Mouse (Mus musculus) MEL (cell line): Measurements from ENCODE around the gene Gipc2. TPM values are rescaled to one million over a fixed set of nuclear protein-coding genes. Genes with fewer than 3 reads are reported as not detected.
A peak's percentile ranks its signal among the peaks of the same experiment; 100 is the strongest.
"Not testable (repeated sequence)": the region's sequence is repeated elsewhere in the genome, so short reads cannot be mapped to it uniquely, and the experiment has no call there.

Source experiments
- DNase-seq: peaks from one replicate; pipeline ENCODE4 v3.0.0; 2011; ENCODE audit warnings: low read depth, low spot score
- H3K27ac ChIP-seq: 2 replicates; pipeline ENCODE4 v1.5.1; 2012; ENCODE audit warnings: low read depth, mild to moderate bottlenecking, control low read depth, low read length, moderate library complexity; ENCODE audit not compliant: control insufficient read depth
- H3K27me3 ChIP-seq, 2 experiments: fragments of 150-350 bp in 1 of 2; sonication (generic) in 1 of 2; 2 replicates each; pipeline ENCODE4 v1.6.1; 2012; ENCODE audit warnings: low read length in 2 of 2, mild to moderate bottlenecking in 2 of 2, improper control_type of control experiment in 1 of 2, moderate library complexity in 1 of 2; ENCODE audit not compliant: insufficient read depth in 2 of 2, control insufficient read depth in 1 of 2
- H3K36me3 ChIP-seq, 2 experiments: 2 replicates each; pipeline ENCODE4 v1.6.1; 2012 to 2014; ENCODE audit warnings: low read length in 2 of 2, improper control_type of control experiment in 1 of 2, inconsistent platforms in 1 of 2, mild to moderate bottlenecking in 1 of 2; ENCODE audit not compliant: insufficient read depth in 2 of 2, control insufficient read depth in 1 of 2
- H3K4me1 ChIP-seq, 2 experiments: fragments of 150-350 bp in 1 of 2; sonication (generic) in 1 of 2; 2 replicates each; pipeline ENCODE4 v1.6.1; 2012; ENCODE audit warnings: low read length in 2 of 2, improper control_type of control experiment in 1 of 2, mild to moderate bottlenecking in 1 of 2; ENCODE audit not compliant: insufficient read depth in 2 of 2, control insufficient read depth in 1 of 2
- H3K4me3 ChIP-seq, 2 experiments: fragments of 150-350 bp in 1 of 2; sonication (generic) in 1 of 2; 2 replicates each; pipeline ENCODE4 v1.5.1; 2012; ENCODE audit warnings: low read depth in 2 of 2, low read length in 2 of 2, mild to moderate bottlenecking in 2 of 2, moderate library complexity in 2 of 2, control low read depth in 1 of 2, improper control_type of control experiment in 1 of 2; ENCODE audit not compliant: control insufficient read depth in 1 of 2, insufficient read depth in 1 of 2
- H3K79me2 ChIP-seq: 2 replicates; pipeline ENCODE4 v1.6.1; 2012; ENCODE audit warnings: mild to moderate bottlenecking, low read length, moderate library complexity; ENCODE audit not compliant: control insufficient read depth, poor library complexity, insufficient read depth
- H3K9ac ChIP-seq: 2 replicates; pipeline ENCODE4 v1.6.1; 2012; ENCODE audit warnings: low read depth, mild to moderate bottlenecking, control low read depth, low read length, moderate library complexity; ENCODE audit not compliant: control insufficient read depth, poor library complexity, severe bottlenecking
- H3K9me3 ChIP-seq: fragments of 150-350 bp; sonication (generic); replicated peaks from 2 replicates; pipeline ENCODE4 v1.6.1; 2012; ENCODE audit warnings: mild to moderate bottlenecking, low read length, improper control_type of control experiment, moderate library complexity; ENCODE audit not compliant: insufficient read depth
- CHD1 ChIP-seq: IDR thresholded peaks from 2 replicates; pipeline ENCODE4 v1.6.1; 2012; ENCODE audit warnings: low read depth, mild to moderate bottlenecking, inconsistent platforms, low read length, improper control_type of control experiment
- CHD2 ChIP-seq: IDR thresholded peaks from 2 replicates; pipeline ENCODE4 v1.6.1; 2011; ENCODE audit warnings: low read length, improper control_type of control experiment
- ETS1 ChIP-seq: IDR thresholded peaks from 2 replicates; pipeline ENCODE4 v1.6.1; 2012; ENCODE audit warnings: low read depth, mild to moderate bottlenecking, inconsistent platforms, low read length, improper control_type of control experiment, moderate library complexity
- GATA1 ChIP-seq: IDR thresholded peaks from 2 replicates; pipeline ENCODE4 v1.6.1; 2011; ENCODE audit warnings: low read depth, low read length, improper control_type of control experiment
- HCFC1 ChIP-seq: IDR thresholded peaks from 2 replicates; pipeline ENCODE4 v1.6.1; 2012; ENCODE audit warnings: low read depth, mild to moderate bottlenecking, inconsistent platforms, low read length, improper control_type of control experiment, moderate library complexity
- MAFK ChIP-seq: IDR thresholded peaks from 2 replicates; pipeline ENCODE4 v1.6.1; 2011; ENCODE audit warnings: low read depth, mild to moderate bottlenecking, low read length, improper control_type of control experiment, borderline replicate concordance
- MAX ChIP-seq: IDR thresholded peaks from 2 replicates; pipeline ENCODE4 v1.6.1; 2011; ENCODE audit warnings: low read length, improper control_type of control experiment
- MAZ ChIP-seq: IDR thresholded peaks from 2 replicates; pipeline ENCODE4 v1.6.1; 2012; ENCODE audit warnings: low read depth, mild to moderate bottlenecking, inconsistent platforms, low read length, improper control_type of control experiment
- MXI1 ChIP-seq: IDR thresholded peaks from 2 replicates; pipeline ENCODE4 v1.6.1; 2011; ENCODE audit warnings: mild to moderate bottlenecking, low read depth, low read length, improper control_type of control experiment
- MYC ChIP-seq: IDR thresholded peaks from 2 replicates; pipeline ENCODE4 v1.6.1; 2011; ENCODE audit warnings: low read depth, mild to moderate bottlenecking, low read length, improper control_type of control experiment, moderate library complexity
- NELFE ChIP-seq: IDR thresholded peaks from 2 replicates; pipeline ENCODE4 v1.6.1; 2011; ENCODE audit warnings: low read depth, low read length, improper control_type of control experiment
- POLR2A ChIP-seq, 2 experiments: IDR thresholded peaks; 2 replicates each; pipeline ENCODE4 v1.6.1; 2011 to 2012; ENCODE audit warnings: low read length in 2 of 2, mild to moderate bottlenecking in 2 of 2, control low read depth in 1 of 2, improper control_type of control experiment in 1 of 2, low read depth in 1 of 2, moderate library complexity in 1 of 2; ENCODE audit not compliant: control insufficient read depth in 1 of 2, insufficient read depth in 1 of 2, poor library complexity in 1 of 2
- POLR2AphosphoS2 ChIP-seq: IDR thresholded peaks from 2 replicates; pipeline ENCODE4 v1.6.1; 2011; ENCODE audit warnings: low read length, improper control_type of control experiment
- POLR2AphosphoS5 ChIP-seq: IDR thresholded peaks from 2 replicates; pipeline ENCODE4 v1.6.1; 2012; ENCODE audit warnings: low read depth, borderline replicate concordance, mild to moderate bottlenecking, inconsistent platforms, low read length, moderate library complexity, mixed read lengths
- RAD21 ChIP-seq: IDR thresholded peaks from 2 replicates; pipeline ENCODE4 v1.6.1; 2011; ENCODE audit warnings: mild to moderate bottlenecking, low read depth, low read length, improper control_type of control experiment
- SIN3A ChIP-seq: IDR thresholded peaks from 2 replicates; pipeline ENCODE4 v1.6.1; 2012; ENCODE audit warnings: low read length, improper control_type of control experiment, inconsistent platforms
- SMC3 ChIP-seq: IDR thresholded peaks from 2 replicates; pipeline ENCODE4 v1.6.1; 2011; ENCODE audit warnings: low read depth, low read length, improper control_type of control experiment
- TBP ChIP-seq: IDR thresholded peaks from 2 replicates; pipeline ENCODE4 v1.8.0; 2011; ENCODE audit warnings: low read depth, low read length, improper control_type of control experiment
- TCF12 ChIP-seq: IDR thresholded peaks from 2 replicates; pipeline ENCODE4 v1.6.1; 2014; ENCODE audit warnings: low read depth, mild to moderate bottlenecking, inconsistent platforms, low read length, improper control_type of control experiment, moderate library complexity
- USF1 ChIP-seq: IDR thresholded peaks from 2 replicates; pipeline ENCODE4 v1.6.1; 2014; ENCODE audit warnings: low read depth, mild to moderate bottlenecking, inconsistent platforms, low read length, improper control_type of control experiment, moderate library complexity
- ZKSCAN1 ChIP-seq: IDR thresholded peaks from 2 replicates; pipeline ENCODE4 v1.6.1; 2012; ENCODE audit warnings: low read depth, mild to moderate bottlenecking, inconsistent platforms, low read length, improper control_type of control experiment, moderate library complexity
- ZMIZ1 ChIP-seq: IDR thresholded peaks from 2 replicates; pipeline ENCODE4 v1.6.1; 2012; ENCODE audit warnings: low read depth, mild to moderate bottlenecking, inconsistent platforms, low read length, improper control_type of control experiment, moderate library complexity
- ZNF384 ChIP-seq: IDR thresholded peaks from 2 replicates; pipeline ENCODE4 v1.6.1; 2012; ENCODE audit warnings: low read depth, mild to moderate bottlenecking, inconsistent platforms, low read length, improper control_type of control experiment
- polyA plus RNA-seq, 2 experiments: library from polyadenylated mRNA; stranded (reverse) in 1 of 2; unstranded in 1 of 2; fragments of >175 nt in 1 of 2; fragments of >200 nt in 1 of 2; gene quantifications; 2 replicates each; pipeline versions ENCODE4 v1.2.1 to v1.2.4; 2012; ENCODE audit warnings: low replicate concordance in 2 of 2, low read depth in 1 of 2; ENCODE audit not compliant: insufficient read length in 2 of 2, insufficient read depth in 1 of 2, missing spikeins in 1 of 2
- total RNA-seq: library from RNA; depleted of rRNA; stranded (reverse); fragments of 300-350 nt; gene quantifications from 2 replicates; pipeline ENCODE4 v1.2.3, GENCODE M21; 2012

The Gipc2 gene
- total and polyA plus RNA-seq, 3 experiments = 0.27 to 0.78 TPM; not detected in 1

DNA sequence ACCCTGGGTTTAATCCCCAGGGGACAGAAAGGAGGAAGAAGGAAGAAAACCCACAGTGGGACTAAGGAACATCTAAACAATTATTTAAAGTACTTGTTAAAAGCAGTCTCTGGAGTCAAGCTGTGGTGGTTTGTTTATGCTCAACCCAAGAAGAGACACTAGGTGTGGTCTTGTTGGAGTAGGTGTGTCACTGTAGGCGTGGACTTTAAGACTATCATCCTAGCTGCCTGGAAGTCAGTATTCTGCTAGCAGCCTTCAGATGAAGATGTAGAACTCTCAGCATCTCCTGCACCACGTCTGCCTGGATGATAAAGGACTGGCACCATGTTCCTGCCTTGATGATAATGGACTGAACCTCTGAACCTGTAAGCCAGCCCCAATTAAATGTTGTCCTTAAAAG is 31.2 kb upstream of the Gipc2 start:
- H3K4me1 ChIP-seq, H3K79me2 ChIP-seq, H3K4me3 ChIP-seq, H3K9ac ChIP-seq, H3K27me3 ChIP-seq, H3K9me3 ChIP-seq, H3K27ac ChIP-seq: not testable (repeated sequence)
- H3K36me3 ChIP-seq = peaks cover 0 to 10% of the 10 kb centered on the region in 2 experiments; a peak in 2 of 4 replicates
- peak; percentile 66 for DNase-seq
- TF ChIP-seq SIN3A = peak; percentile 38; the same call in 1 of the 2 replicates

DNA sequence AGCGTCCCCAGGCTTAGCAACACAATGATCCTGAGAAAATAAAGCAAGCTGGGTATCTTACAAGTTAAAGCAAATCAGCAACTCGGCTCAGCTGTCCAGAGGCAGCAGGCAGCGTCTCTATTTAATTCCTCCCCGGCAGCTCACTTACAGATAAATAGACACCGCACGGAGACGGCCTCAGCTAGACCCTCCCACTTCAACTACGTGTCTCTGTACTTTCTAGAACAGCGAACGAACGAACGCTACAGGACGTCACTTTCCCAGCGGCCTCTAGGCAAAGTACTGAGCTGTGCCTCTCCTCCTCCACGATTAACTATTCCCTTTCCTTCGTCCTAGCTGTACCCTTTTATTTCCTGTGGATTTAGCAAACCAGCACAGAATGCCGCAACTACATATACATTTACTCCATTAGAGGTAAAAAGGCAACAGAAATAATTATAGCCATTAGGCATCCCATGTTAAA is 27.6 kb upstream of the Gipc2 start:
- H3K4me3 ChIP-seq = peak overlapping the region; percentile 79 to 95
- H3K27ac ChIP-seq = peak overlapping the region; percentile 92
- no peaks in the 10 kb centered on the region for H3K27me3 ChIP-seq
- peaks cover 0 to 30% of the 10 kb centered on the region in 2 experiments; a peak in 2 of 4 replicates for H3K36me3 ChIP-seq
- peak overlapping the region; percentile 95 for H3K9ac ChIP-seq
- H3K4me1 ChIP-seq = peaks cover 4 to 12% of the 10 kb centered on the region in 2 experiments; a peak in 3 of 4 replicates
- 0 out of 2 replicates have a peak, but pooled peaks have one; percentile 75 for TF ChIP-seq CHD1
- no peak for TF ChIP-seq ZKSCAN1
- 0 out of 2 replicates have a peak, but pooled peaks have one; percentile 4 for TF ChIP-seq USF1
- peak; percentile 76 for TF ChIP-seq TCF12
- TF ChIP-seq POLR2A (IDR thresholded peaks at IDR 0.05; ENCODE audit: control insufficient read depth in 1 of 2, insufficient read depth in 1 of 2, low read depth in 1 of 2, low read length in 2 of 2, poor library complexity in 1 of 2) = peak; percentile 82 to 99
- no peak for TF ChIP-seq RAD21
- TF ChIP-seq MAFK = no peak
- peak; percentile 94; the same call in 1 of the 2 replicates for TF ChIP-seq POLR2AphosphoS5
- TF ChIP-seq CHD2 = no peak
- peak; percentile 80 for TF ChIP-seq HCFC1
- peak; percentile 96 for TF ChIP-seq POLR2AphosphoS2
- peak; percentile 98 for TF ChIP-seq TBP
- TF ChIP-seq MYC = 0 out of 2 replicates have a peak, but pooled peaks have one; percentile 24
- TF ChIP-seq MAZ = no peak
- peak; percentile 56 for TF ChIP-seq GATA1
- TF ChIP-seq ZNF384 = no peak
- peak; percentile 98 for TF ChIP-seq ZMIZ1
- TF ChIP-seq MXI1 = peak; percentile 78
- TF ChIP-seq MAX = peak; percentile 35; the same call in 1 of the 2 replicates
- TF ChIP-seq NELFE = peak; percentile 92
- TF ChIP-seq ETS1 = peak; percentile 83
- no peak for TF ChIP-seq SMC3
- peak; percentile 92 for TF ChIP-seq SIN3A
- no peaks in the 10 kb centered on the region for H3K9me3 ChIP-seq
- peaks cover 34% of the 10 kb centered on the region for H3K79me2 ChIP-seq
- DNase-seq = peak; percentile 98
